Mouse (Mus musculus) stomach, postnatal 0 days (tissue): ENCODE measurements at regions not wholly inside any gene's neighbourhood (a gene's known extent, or its start where the extent isn't known, plus 50 kb on each side); places are given as distances from the start of the nearest gene placed in this dataset.

Experiments
- ATAC-seq: fragments of 200-750 bp; cut with Nextera tagmentation; 2 replicates; pipeline ENCODE4 v1.8.0; 2017; ENCODE audit not compliant: low FRiP score, low TSS enrichment
- DNase-seq: peaks from one replicate; pipeline ENCODE4 v3.0.0-alpha.2; 2016; ENCODE audit warnings: low spot score
- H3K27ac ChIP-seq: fragments of 300-500 bp; sonication (generic); replicated peaks from 2 replicates; pipeline ENCODE4 v1.5.1; 2014; ENCODE audit warnings: mild to moderate bottlenecking, control low read depth
- H3K27me3 ChIP-seq: fragments of 300-500 bp; sonication (generic); 2 replicates; pipeline ENCODE4 v1.6.1; 2014; ENCODE audit warnings: low read length; ENCODE audit not compliant: control insufficient read depth, insufficient read depth
- H3K36me3 ChIP-seq: fragments of 300-500 bp; sonication (generic); 2 replicates; pipeline ENCODE4 v1.6.1; 2014; ENCODE audit warnings: low read length, mixed read lengths; ENCODE audit not compliant: control insufficient read depth, insufficient read depth
- H3K4me1 ChIP-seq: fragments of 300-500 bp; sonication (generic); replicated peaks from 2 replicates; pipeline ENCODE4 v1.6.1; 2014; ENCODE audit warnings: antibody characterized with exemption; ENCODE audit not compliant: control insufficient read depth, insufficient read depth
- H3K4me2 ChIP-seq: fragments of 300-500 bp; sonication (generic); replicated peaks from 2 replicates; pipeline ENCODE4 v1.6.1; 2014; ENCODE audit warnings: low read depth, mild to moderate bottlenecking, control low read depth, moderate library complexity
- H3K4me3 ChIP-seq: fragments of 300-500 bp; sonication (generic); 2 replicates; pipeline ENCODE4 v1.5.1; 2014; ENCODE audit warnings: low read depth, low read length, control low read depth
- H3K9ac ChIP-seq: fragments of 300-500 bp; sonication (generic); 2 replicates; pipeline ENCODE4 v1.6.1; 2014; ENCODE audit warnings: mild to moderate bottlenecking, low read length, control low read depth, mixed read lengths
- H3K9me3 ChIP-seq: fragments of 300-500 bp; sonication (generic); 2 replicates; pipeline ENCODE4 v1.6.1; 2016; ENCODE audit warnings: low read length; ENCODE audit not compliant: control insufficient read depth
- CTCF ChIP-seq: IDR thresholded peaks from 2 replicates; pipeline ENCODE4 v1.5.1; 2016; ENCODE audit warnings: antibody characterized with exemption, low read depth, mild to moderate bottlenecking, moderate library complexity
- EP300 ChIP-seq: optimal IDR thresholded peaks from 2 replicates; pipeline ENCODE3; 2016; ENCODE audit warnings: antibody characterized with exemption
- WGBS: fragments of 180-500 bp; shearing (Covaris S2); extraction: QIAGEN DNeasy Blood & Tissue Kit; methylation state at CpG from one replicate; pipeline ENCODE4 v1.1.7; 2014; 5-methylcytosine and 5-hydroxymethylcytosine counted together

- DNase-seq (no peak), ATAC-seq (no peak)
- H3K4me1 ChIP-seq: no peaks in the 10 kb centered on the region
- H3K9me3 ChIP-seq: no peaks in the 10 kb centered on the region
- H3K4me3 ChIP-seq: no peak overlapping the region
- H3K4me2 ChIP-seq: no peak overlapping the region
- 69% methylated on average over 5 of the region's 5 CpGs for WGBS
- no peak overlapping the region for H3K9ac ChIP-seq
- no peak for TF ChIP-seq CTCF
- TF ChIP-seq EP300: no peak
- H3K27me3 ChIP-seq: no peaks in the 10 kb centered on the region
- no peak overlapping the region for H3K27ac ChIP-seq
- no peaks in the 10 kb centered on the region for H3K36me3 ChIP-seq
Observed at GRCm38 (mm10) chr1:64317032-64317636, 195.1 kb upstream of the Klf7 start.

- WGBS: 40% methylated on average over 3 of the region's 3 CpGs
Observed at GRCm38 (mm10) chr1:64311371-64311770, 189.3 kb upstream of the Klf7 start.

GRCm38 (mm10) chr1:64308560-64308959 lies 186.5 kb upstream of the Klf7 start:
- Histone ChIP-seq H3K27ac (no peak overlapping the region), H3K4me2 (no peak overlapping the region), H3K27me3 (no peaks in the 10 kb centered on the region), H3K9ac (no peak overlapping the region), H3K4me1 (peaks cover 3% of the 10 kb centered on the region; the same call in 1 of the 2 replicates), H3K36me3 (no peaks in the 10 kb centered on the region), H3K4me3 (no peak overlapping the region), H3K9me3 (no peaks in the 10 kb centered on the region)
- TF ChIP-seq CTCF (no peak), EP300 (no peak)
- WGBS: 91% methylated on average over 15 of the region's 15 CpGs
- DNase-seq: no peak
- ATAC-seq: no peak

More at GRCm38 (mm10) chr1:64311371-64311770, 189.3 kb upstream of the Klf7 start:
- H3K4me2 ChIP-seq: no peak overlapping the region
- no peak overlapping the region for H3K4me3 ChIP-seq
- ATAC-seq: no peak
- no peaks in the 10 kb centered on the region for H3K27me3 ChIP-seq
- TF ChIP-seq CTCF: no peak
- no peak for TF ChIP-seq EP300
- H3K9ac ChIP-seq: no peak overlapping the region
- H3K9me3 ChIP-seq: no peaks in the 10 kb centered on the region
- H3K4me1 ChIP-seq: no peaks in the 10 kb centered on the region
- no peaks in the 10 kb centered on the region for H3K36me3 ChIP-seq
- DNase-seq: no peak
- no peak overlapping the region for H3K27ac ChIP-seq

- no peaks in the 10 kb centered on the region for H3K36me3 ChIP-seq
- peaks cover 3% of the 10 kb centered on the region; the same call in 1 of the 2 replicates for H3K4me1 ChIP-seq
- no peak overlapping the region for H3K9ac ChIP-seq
- H3K9me3 ChIP-seq: no peaks in the 10 kb centered on the region
- no peak overlapping the region for H3K4me2 ChIP-seq
- DNase-seq (no peak), ATAC-seq (no peak)
- TF ChIP-seq EP300: no peak
- TF ChIP-seq CTCF: no peak
- H3K27me3 ChIP-seq: no peaks in the 10 kb centered on the region
- H3K27ac ChIP-seq: 0 out of 2 replicates have a peak overlapping the region, but pooled peaks have one; percentile 18
- no peak overlapping the region for H3K4me3 ChIP-seq
- WGBS: 34% methylated on average over 10 of the region's 10 CpGs
Observed at GRCm38 (mm10) chr1:64308088-64308487, 186.0 kb upstream of the Klf7 start.

GRCm38 (mm10) chr1:64305427-64306213 lies 183.5 kb upstream of the Klf7 start:
- Histone ChIP-seq H3K9me3 (no peaks in the 10 kb centered on the region), H3K4me1 (peaks cover 3% of the 10 kb centered on the region; the same call in 1 of the 2 replicates), H3K36me3 (no peaks in the 10 kb centered on the region), H3K4me2 (peak overlapping the region; percentile 27; the same call in 1 of the 2 replicates), H3K9ac (peak overlapping the region; percentile 31; the same call in 1 of the 2 replicates), H3K27ac (peak overlapping the region; percentile 88), H3K4me3 (no peak overlapping the region), H3K27me3 (no peaks in the 10 kb centered on the region)
- DNase-seq: peak; percentile 56
- TF ChIP-seq CTCF: 0 out of 2 replicates have a peak, but pooled peaks have one; percentile 1
- peak; percentile 85 for TF ChIP-seq EP300
- peak; percentile 78 for ATAC-seq
- 13% methylated on average over 13 of the region's 13 CpGs for WGBS
